Mouse (Mus musculus) hindbrain, embryonic 13.5 days (tissue): ENCODE measurements at regions not wholly inside any gene's neighbourhood (a gene's known extent, or its start where the extent isn't known, plus 50 kb on each side); places are given as distances from the start of the nearest gene placed in this dataset.

Source experiments
- ATAC-seq: fragments of 200-750 bp; cut with Nextera tagmentation; 2 replicates; pipeline ENCODE4 v1.8.0; 2017; ENCODE audit warnings: moderate TSS enrichment; ENCODE audit not compliant: low FRiP score
- H3K27ac ChIP-seq: fragments of 300-500 bp; sonication (generic); 2 replicates; pipeline ENCODE4 v1.5.1; 2015; ENCODE audit warnings: inconsistent platforms, mild to moderate bottlenecking, moderate library complexity
- H3K27me3 ChIP-seq: fragments of 300-500 bp; sonication (generic); 2 replicates; pipeline ENCODE4 v1.6.1; 2015; ENCODE audit warnings: mild to moderate bottlenecking, inconsistent platforms
- H3K36me3 ChIP-seq: fragments of 300-500 bp; sonication (generic); 2 replicates; pipeline ENCODE4 v1.6.1; 2015; ENCODE audit warnings: mild to moderate bottlenecking, inconsistent platforms
- H3K4me1 ChIP-seq: fragments of 300-500 bp; sonication (generic); replicated peaks from 2 replicates; pipeline ENCODE4 v1.6.1; 2015; ENCODE audit warnings: inconsistent platforms
- H3K4me2 ChIP-seq: fragments of 300-500 bp; sonication (generic); 2 replicates; pipeline ENCODE4 v1.6.1; 2015; ENCODE audit warnings: inconsistent platforms, mild to moderate bottlenecking, moderate library complexity
- H3K4me3 ChIP-seq: fragments of 300-500 bp; sonication (generic); 2 replicates; pipeline ENCODE4 v1.5.1; 2015; ENCODE audit warnings: mild to moderate bottlenecking, inconsistent platforms
- H3K9ac ChIP-seq: fragments of 300-500 bp; sonication (generic); 2 replicates; pipeline ENCODE4 v1.6.1; 2015; ENCODE audit warnings: mild to moderate bottlenecking, inconsistent platforms
- H3K9me3 ChIP-seq: fragments of 300-500 bp; sonication (generic); 2 replicates; pipeline ENCODE4 v1.6.1; 2016; ENCODE audit warnings: inconsistent platforms
- WGBS: fragments of 180-500 bp; shearing (Covaris S2); methylation state at CpG from one replicate; pipeline ENCODE4 v1.1.7; 2015; 5-methylcytosine and 5-hydroxymethylcytosine counted together

DNA sequence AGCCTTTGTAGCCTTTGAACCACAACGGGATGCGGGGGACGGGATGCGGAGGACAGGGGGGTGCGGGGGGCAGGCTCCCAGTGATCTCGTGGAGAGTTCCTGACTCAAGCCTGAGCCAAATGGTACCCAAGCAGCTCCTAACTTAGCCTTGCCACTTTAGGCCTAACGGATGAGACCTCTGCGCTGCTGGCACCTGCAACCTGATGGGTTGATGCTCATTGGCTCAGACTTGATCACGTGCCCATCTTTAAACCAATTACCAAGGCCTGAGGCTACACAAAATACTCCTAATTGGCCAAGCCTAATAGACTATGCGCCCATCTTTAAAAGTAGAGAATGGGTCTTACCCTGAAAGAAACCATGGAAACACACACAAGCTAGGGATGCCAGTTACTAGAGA is 209.3 kb upstream of the Tle3 start:
- no peak overlapping the region for H3K4me3 ChIP-seq
- no peak for ATAC-seq
- H3K4me1 ChIP-seq, result peaks cover 34% of the 10 kb centered on the region
- no peak overlapping the region for H3K27ac ChIP-seq
- no peak overlapping the region for H3K4me2 ChIP-seq
- 88% methylated on average over 10 of the region's 10 CpGs for WGBS
- H3K27me3 ChIP-seq, result peaks cover 28% of the 10 kb centered on the region
- H3K9me3 ChIP-seq, result no peaks in the 10 kb centered on the region
- H3K36me3 ChIP-seq, result no peaks in the 10 kb centered on the region
- no peak overlapping the region for H3K9ac ChIP-seq

DNA sequence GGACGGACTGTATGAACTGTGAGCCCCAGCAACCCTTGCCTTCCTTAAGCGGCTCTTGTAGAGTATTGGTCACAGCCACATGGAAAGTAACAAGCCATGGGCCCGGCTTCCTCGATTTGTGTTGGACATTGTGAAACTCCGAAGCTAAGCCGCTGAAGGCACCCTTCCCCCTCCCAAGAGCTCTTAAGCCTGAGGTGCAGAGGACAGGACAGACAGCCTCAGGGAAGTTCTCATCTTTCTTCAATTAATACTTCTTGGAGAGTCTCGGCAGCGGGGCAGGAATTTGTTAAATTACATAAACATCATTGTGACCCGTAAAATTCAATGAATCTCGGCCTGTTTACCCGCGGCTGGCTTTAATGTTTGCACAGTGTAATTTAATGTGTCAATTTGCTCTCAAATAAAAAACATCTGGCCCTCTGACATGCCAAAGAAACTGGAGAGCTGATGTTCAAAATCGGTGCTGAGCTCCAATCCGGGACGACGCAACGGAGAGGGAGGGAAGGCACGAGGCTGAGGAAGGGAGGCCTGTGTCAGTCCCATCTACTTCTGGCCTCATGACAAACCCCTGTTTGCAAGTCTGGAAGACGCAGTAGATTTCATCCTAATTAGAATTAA is 208.4 kb upstream of the Tle3 start:
- WGBS, result 67% methylated on average over 19 of the region's 19 CpGs
- 0 out of 2 replicates have a peak overlapping the region, but pooled peaks have one; percentile 12 for H3K27ac ChIP-seq
- ATAC-seq, result no peak

DNA sequence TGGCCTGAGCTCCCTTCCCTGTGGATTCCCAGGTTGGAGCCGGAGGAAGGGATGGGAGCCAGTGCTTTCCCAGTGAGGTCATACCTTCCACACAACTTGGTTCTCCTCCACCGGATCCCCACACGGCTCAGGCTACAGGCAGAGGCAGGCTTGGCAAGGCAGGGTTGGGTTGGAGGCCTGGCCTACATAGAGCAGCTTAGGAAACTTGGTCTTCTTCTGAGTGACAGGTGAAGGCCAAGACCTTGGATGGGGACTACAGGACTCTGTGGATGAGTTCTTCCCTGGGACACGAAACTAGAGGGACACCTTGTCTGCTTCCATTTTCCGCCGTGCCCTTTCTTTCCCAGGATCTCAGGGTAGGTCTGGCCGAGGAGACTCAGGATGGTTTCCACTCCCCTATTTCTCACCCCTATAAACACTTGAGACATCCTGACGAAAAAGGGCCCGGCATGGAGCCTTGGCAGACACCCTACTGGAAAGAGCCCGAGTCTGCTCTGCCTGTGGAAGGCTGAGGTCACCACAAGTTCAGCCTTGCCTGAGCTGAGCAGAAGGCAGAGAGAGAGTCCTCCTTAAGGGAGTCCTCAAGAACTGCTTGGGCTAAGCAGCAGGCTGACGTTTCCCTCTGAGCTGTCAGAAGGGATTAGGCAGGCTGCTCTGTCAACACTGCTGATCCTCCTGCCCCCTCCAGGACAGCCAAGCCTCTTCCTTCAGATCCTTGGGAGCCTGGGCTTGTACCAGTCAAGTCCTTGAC is 207.5 kb upstream of the Tle3 start:
- peaks cover 17% of the 10 kb centered on the region for H3K27me3 ChIP-seq
- no peaks in the 10 kb centered on the region for H3K9me3 ChIP-seq
- H3K4me3 ChIP-seq, result no peak overlapping the region
- no peak overlapping the region for H3K27ac ChIP-seq
- no peak for ATAC-seq
- 72% methylated on average over 11 of the region's 11 CpGs for WGBS
- no peak overlapping the region for H3K4me2 ChIP-seq
- peaks cover 26% of the 10 kb centered on the region for H3K4me1 ChIP-seq
- no peak overlapping the region for H3K9ac ChIP-seq
- H3K36me3 ChIP-seq, result no peaks in the 10 kb centered on the region

More for the DNA sequence above, 208.4 kb upstream of the Tle3 start:
- Histone ChIP-seq H3K4me3 (no peak overlapping the region), H3K9me3 (no peaks in the 10 kb centered on the region), H3K27me3 (peaks cover 19% of the 10 kb centered on the region), H3K4me2 (no peak overlapping the region), H3K4me1 (peaks cover 26% of the 10 kb centered on the region), H3K36me3 (no peaks in the 10 kb centered on the region), H3K9ac (no peak overlapping the region)

DNA sequence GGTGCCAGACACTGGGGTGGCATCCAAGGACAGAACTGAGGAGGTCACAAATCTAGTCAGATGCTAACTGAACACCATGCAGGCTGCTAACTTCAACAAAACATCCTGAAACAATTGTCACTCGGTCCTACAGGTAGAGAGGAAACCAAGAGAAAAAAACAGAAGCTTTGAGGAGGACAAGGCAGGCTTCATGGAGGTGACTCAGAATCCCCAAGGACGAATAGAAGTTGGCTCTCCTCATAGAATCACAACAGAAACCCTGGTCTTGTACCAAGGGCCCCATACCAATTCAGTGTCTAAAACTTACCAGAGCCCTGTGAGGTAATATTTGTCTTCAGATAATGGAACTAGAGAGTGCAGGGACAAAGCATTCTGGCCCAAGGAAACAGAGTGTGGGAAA is 206.1 kb upstream of the Tle3 start:
- H3K4me1 ChIP-seq, result peaks cover 26% of the 10 kb centered on the region
- 80% methylated on average over 2 of the region's 2 CpGs for WGBS
- H3K4me3 ChIP-seq, result no peak overlapping the region
- no peaks in the 10 kb centered on the region for H3K36me3 ChIP-seq
- ATAC-seq, result no peak
- H3K9me3 ChIP-seq, result no peaks in the 10 kb centered on the region
- no peak overlapping the region for H3K9ac ChIP-seq
- H3K27me3 ChIP-seq, result peaks cover 14% of the 10 kb centered on the region; the same call in 1 of the 2 replicates
- H3K27ac ChIP-seq, result no peak overlapping the region
- H3K4me2 ChIP-seq, result no peak overlapping the region

DNA sequence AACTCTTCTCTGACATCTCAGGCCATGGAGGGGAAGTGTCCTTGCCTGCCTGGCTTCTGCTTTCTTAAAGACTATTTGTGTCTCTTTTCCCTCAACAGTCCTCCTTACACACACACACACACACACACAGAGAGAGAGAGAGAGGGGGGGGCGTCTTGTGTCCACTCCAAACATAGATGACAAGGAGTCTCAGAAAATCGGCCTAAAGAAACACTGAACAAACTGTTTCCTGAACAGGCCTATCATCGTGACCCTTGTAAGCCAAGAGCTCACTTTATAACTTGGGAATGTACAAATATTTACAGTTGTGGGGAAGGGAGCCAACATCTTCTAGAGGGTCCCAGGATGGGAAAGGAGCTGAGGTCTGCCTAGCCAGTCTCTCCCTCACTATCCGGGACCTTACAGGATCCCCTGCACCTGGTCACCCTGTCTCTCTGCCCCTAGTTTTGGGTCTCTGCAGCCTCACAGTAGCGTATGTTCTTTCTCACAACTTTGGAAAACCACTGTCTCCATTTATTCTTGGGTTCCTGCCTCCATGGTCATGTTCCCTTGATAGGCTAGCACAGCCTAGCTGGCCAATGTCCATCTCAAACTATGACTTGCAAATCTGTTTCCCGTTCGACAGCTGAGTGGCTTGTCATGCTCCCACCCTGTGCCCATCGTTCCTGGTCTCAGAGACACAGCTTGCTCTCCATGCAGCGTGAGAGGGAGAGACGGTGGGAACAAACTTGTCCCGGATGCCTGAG is 204.9 kb upstream of the Tle3 start:
- Histone ChIP-seq H3K4me2 (no peak overlapping the region), H3K4me3 (no peak overlapping the region), H3K27ac (no peak overlapping the region), H3K4me1 (peaks cover 26% of the 10 kb centered on the region), H3K9ac (no peak overlapping the region), H3K36me3 (no peaks in the 10 kb centered on the region), H3K9me3 (no peaks in the 10 kb centered on the region), H3K27me3 (peaks cover 14% of the 10 kb centered on the region; the same call in 1 of the 2 replicates)
- ATAC-seq, result no peak
- WGBS, result 79% methylated on average over 11 of the region's 11 CpGs

DNA sequence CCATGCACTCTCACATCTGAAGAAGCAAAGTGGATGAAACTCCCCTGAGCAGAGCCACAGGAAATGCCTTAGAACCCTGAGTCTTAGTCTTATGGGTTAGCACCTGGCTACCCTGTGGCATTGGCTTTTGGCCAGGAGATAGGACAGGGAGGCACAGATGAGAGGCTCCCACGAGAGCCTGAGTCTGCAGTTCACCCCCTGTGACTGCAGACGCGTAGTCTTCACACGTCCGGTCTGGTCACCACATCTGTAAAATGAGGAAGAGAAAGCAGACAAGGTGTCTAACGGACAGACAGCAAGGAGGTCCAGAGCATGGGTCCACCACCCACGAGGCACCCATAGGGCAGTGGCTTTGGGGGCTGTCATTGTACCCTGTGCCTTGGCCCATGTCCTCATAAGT is 203.2 kb upstream of the Tle3 start:
- Histone ChIP-seq H3K9ac (no peak overlapping the region), H3K4me1 (peaks cover 22% of the 10 kb centered on the region), H3K36me3 (no peaks in the 10 kb centered on the region), H3K27ac (no peak overlapping the region), H3K9me3 (no peaks in the 10 kb centered on the region), H3K4me3 (no peak overlapping the region), H3K4me2 (no peak overlapping the region), H3K27me3 (peaks cover 14% of the 10 kb centered on the region; the same call in 1 of the 2 replicates)
- ATAC-seq, result no peak
- 92% methylated on average over 7 of the region's 7 CpGs for WGBS

DNA sequence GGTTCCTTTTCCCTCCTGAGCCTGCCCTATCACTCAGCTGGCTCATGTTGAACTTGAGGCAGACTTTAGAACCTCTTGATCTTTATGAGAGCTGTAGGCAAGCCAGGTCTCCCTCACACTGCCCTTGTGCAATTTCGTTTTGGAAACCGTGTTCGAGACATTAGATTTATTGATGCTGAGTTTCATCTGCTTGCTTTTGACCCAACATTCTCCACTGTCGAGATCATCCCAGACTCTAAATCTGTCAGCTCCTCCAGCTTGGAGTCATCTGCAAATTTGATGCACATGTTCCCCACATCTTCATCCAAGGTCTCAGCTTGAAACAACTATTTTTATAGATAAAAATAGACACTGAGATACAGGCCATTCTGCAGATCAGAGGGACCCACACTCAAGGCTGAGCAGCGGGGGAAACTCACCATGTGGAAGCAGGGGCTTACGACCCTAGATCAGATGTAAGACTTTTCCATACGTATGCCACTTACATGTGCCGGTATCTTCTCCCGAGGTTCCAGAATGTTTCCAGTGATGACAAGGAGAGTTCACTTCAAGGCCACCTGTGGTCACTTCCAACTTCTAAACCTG is 202.6 kb upstream of the Tle3 start:
- Histone ChIP-seq H3K9ac (no peak overlapping the region), H3K36me3 (no peaks in the 10 kb centered on the region), H3K4me3 (no peak overlapping the region), H3K4me2 (no peak overlapping the region), H3K4me1 (peaks cover 15% of the 10 kb centered on the region), H3K27me3 (peaks cover 11% of the 10 kb centered on the region; the same call in 1 of the 2 replicates), H3K9me3 (no peaks in the 10 kb centered on the region), H3K27ac (no peak overlapping the region)
- ATAC-seq, result no peak
- WGBS, result 84% methylated on average over 9 of the region's 9 CpGs

DNA sequence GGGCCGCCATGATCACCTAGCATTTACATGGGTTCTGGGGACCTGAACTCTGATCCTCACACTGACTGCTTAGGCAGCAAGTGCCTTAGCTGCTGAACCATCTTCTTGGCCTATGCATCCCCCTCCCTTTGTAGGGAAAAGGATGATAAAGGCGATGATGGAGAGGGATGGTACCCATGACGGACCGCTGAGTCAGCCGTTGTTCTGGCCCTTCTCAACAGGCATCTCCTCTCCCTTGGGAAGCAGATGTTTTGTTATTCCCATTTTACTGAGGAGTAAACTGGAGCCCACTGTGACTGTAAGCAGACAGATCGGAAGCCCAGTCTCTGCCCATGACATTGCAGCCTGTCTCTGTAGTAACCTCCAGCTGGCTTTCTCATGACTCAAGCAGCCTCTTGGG is 201.2 kb upstream of the Tle3 start:
- Histone ChIP-seq H3K9ac (no peak overlapping the region), H3K4me2 (no peak overlapping the region), H3K27ac (no peak overlapping the region), H3K36me3 (no peaks in the 10 kb centered on the region), H3K4me3 (no peak overlapping the region), H3K4me1 (peaks cover 10% of the 10 kb centered on the region), H3K9me3 (no peaks in the 10 kb centered on the region), H3K27me3 (peaks cover 6% of the 10 kb centered on the region; the same call in 1 of the 2 replicates)
- WGBS, result 92% methylated on average over 6 of the region's 6 CpGs
- no peak for ATAC-seq

DNA sequence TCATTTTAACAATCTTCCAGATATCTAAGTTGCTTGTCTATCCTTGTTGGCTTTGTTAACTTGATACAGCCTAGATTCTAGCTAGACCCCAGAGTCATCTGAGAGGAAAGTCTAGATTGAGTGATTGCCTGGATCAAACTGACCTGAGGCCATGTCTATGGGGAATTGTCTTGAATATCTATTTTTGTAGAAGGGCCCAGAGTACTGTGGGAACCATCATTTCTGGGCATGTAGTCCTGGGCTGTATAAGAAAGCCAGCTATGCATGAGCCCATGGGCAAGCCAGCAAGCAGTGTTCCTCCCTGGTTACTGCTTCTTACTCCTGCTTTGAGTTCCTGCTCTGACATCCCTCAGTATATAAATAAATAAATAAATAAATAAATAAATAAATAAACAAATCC is 199.7 kb upstream of the Tle3 start:
- H3K4me3 ChIP-seq, result no peak overlapping the region
- no peak overlapping the region for H3K4me2 ChIP-seq
- peaks cover 13% of the 10 kb centered on the region; the same call in 1 of the 2 replicates for H3K27me3 ChIP-seq
- ATAC-seq, result no peak
- H3K4me1 ChIP-seq, result peaks cover 10% of the 10 kb centered on the region
- H3K27ac ChIP-seq, result no peak overlapping the region
- no peak overlapping the region for H3K9ac ChIP-seq
- H3K36me3 ChIP-seq, result no peaks in the 10 kb centered on the region
- no peaks in the 10 kb centered on the region for H3K9me3 ChIP-seq

DNA sequence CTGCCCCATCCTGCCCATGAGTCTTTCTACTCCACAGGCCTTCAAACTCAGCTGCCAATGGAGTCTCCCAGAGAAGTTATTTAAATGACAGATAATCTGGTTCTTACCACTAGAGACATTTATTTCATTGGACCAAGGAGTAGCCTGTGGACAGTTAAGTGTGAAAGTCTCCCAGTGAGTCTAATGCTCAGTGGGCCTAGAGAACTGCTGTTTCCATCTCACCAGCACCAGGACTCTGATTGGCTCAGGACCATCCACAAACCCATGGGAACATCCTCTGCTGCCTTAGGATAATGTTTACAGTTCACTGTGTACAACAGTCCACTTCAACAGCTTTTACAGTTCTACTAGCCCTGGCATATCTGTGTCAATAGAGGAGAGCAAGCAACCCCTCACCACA is 198.6 kb upstream of the Tle3 start:
- peaks cover 10% of the 10 kb centered on the region for H3K4me1 ChIP-seq
- H3K4me2 ChIP-seq, result no peak overlapping the region
- H3K9ac ChIP-seq, result no peak overlapping the region
- H3K9me3 ChIP-seq, result no peaks in the 10 kb centered on the region
- no peak overlapping the region for H3K4me3 ChIP-seq
- ATAC-seq, result no peak
- no peaks in the 10 kb centered on the region for H3K36me3 ChIP-seq
- H3K27ac ChIP-seq, result no peak overlapping the region
- H3K27me3 ChIP-seq, result peaks cover 14% of the 10 kb centered on the region; the same call in 1 of the 2 replicates

DNA sequence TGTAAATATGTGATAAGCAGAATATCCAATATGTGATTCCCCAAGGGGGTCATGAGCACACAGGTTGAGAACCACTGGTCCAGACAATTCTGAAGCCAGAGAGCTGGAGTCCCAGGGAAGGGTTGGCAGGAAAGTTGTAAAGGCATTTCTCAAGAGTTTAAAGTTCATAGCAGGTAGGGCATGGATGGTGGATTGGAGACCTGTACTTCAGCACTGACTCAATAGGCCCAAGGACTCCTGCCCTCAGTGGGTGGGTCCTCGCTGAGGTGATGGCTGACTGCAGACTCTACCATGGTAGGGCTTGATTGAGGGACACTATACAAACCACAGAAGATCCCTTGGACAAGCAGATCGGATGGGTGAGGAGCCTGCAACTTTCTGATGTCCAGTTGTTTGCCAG is 196.8 kb upstream of the Tle3 start:
- 91% methylated on average over 2 of the region's 2 CpGs for WGBS
- no peaks in the 10 kb centered on the region for H3K9me3 ChIP-seq
- H3K4me2 ChIP-seq, result no peak overlapping the region
- H3K4me3 ChIP-seq, result no peak overlapping the region
- H3K27me3 ChIP-seq, result peaks cover 18% of the 10 kb centered on the region; the same call in 1 of the 2 replicates
- H3K36me3 ChIP-seq, result no peaks in the 10 kb centered on the region
- H3K27ac ChIP-seq, result no peak overlapping the region
- ATAC-seq, result no peak
- peaks cover 10% of the 10 kb centered on the region for H3K4me1 ChIP-seq
- H3K9ac ChIP-seq, result no peak overlapping the region

DNA sequence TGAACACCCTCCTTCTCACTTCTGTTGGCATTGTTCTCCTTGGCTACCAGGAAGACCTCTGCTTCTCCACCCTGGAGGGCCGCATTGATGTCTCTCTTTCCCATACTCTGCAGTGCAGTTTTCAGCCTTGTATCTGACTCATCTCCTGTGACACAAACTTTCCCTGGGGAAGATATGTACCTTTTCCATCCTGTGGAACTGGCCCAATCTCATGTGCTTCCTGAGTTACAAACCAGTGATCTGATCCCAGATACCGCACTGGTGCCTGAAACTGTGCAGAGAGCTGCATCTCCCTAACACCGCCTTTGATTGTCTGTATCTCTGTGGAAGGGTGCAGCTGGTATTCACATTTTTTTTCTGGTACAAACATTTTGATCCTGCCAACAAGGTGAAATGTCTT is 195.3 kb upstream of the Tle3 start:
- Histone ChIP-seq H3K27ac (no peak overlapping the region), H3K9me3 (no peaks in the 10 kb centered on the region), H3K4me1 (peaks cover 10% of the 10 kb centered on the region), H3K4me2 (no peak overlapping the region), H3K4me3 (no peak overlapping the region), H3K9ac (no peak overlapping the region), H3K27me3 (peaks cover 18% of the 10 kb centered on the region; the same call in 1 of the 2 replicates), H3K36me3 (no peaks in the 10 kb centered on the region)
- WGBS, result 93% methylated on average over 3 of the region's 3 CpGs
- no peak for ATAC-seq
